Mouse (Mus musculus) liver, embryonic 12.5 days (tissue): ENCODE measurements around the gene Mcub. TPM values are rescaled to one million over a fixed set of nuclear protein-coding genes. Genes with fewer than 3 reads are reported as not detected.
A peak's percentile ranks its signal among the peaks of the same experiment; 100 is the strongest.

Source experiments
- ATAC-seq: fragments of 200-750 bp; cut with Nextera tagmentation; 2 replicates; pipeline ENCODE4 v1.8.0; 2017; ENCODE audit warnings: moderate number of reproducible peaks, mild to moderate bottlenecking, moderate library complexity
- H3K27ac ChIP-seq: fragments of 300-500 bp; sonication (generic); 2 replicates; pipeline ENCODE4 v1.5.1; 2016; ENCODE audit warnings: mild to moderate bottlenecking
- H3K27me3 ChIP-seq: fragments of 300-500 bp; sonication (generic); replicated peaks from 2 replicates; pipeline ENCODE4 v1.6.1; 2016; ENCODE audit warnings: mild to moderate bottlenecking, moderate library complexity
- H3K36me3 ChIP-seq: fragments of 300-500 bp; sonication (generic); 2 replicates; pipeline ENCODE4 v1.6.1; 2016; ENCODE audit warnings: mild to moderate bottlenecking, moderate library complexity
- H3K4me1 ChIP-seq: fragments of 300-500 bp; sonication (generic); 2 replicates; pipeline ENCODE4 v1.6.1; 2016
- H3K4me2 ChIP-seq: fragments of 300-500 bp; sonication (generic); 2 replicates; pipeline ENCODE4 v1.6.1; 2016; ENCODE audit warnings: mild to moderate bottlenecking, moderate library complexity
- H3K4me3 ChIP-seq: fragments of 300-500 bp; sonication (generic); 2 replicates; pipeline ENCODE4 v1.5.1; 2016; ENCODE audit warnings: mild to moderate bottlenecking, moderate library complexity
- H3K9ac ChIP-seq: fragments of 300-500 bp; sonication (generic); 2 replicates; pipeline ENCODE4 v1.6.1; 2016; ENCODE audit warnings: mild to moderate bottlenecking, moderate library complexity
- H3K9me3 ChIP-seq: fragments of 300-500 bp; sonication (generic); replicated peaks from 2 replicates; pipeline ENCODE4 v1.6.1; 2016; ENCODE audit warnings: mild to moderate bottlenecking, moderate library complexity
- WGBS: fragments of 180-500 bp; shearing (Covaris S2); methylation state at CpG from one replicate; pipeline ENCODE4 v1.1.7; 2016; ENCODE audit not compliant: insufficient replicate concordance; 5-methylcytosine and 5-hydroxymethylcytosine counted together
- polyA plus RNA-seq: library from polyadenylated mRNA; unstranded; fragments of >200 nt; fragmentation: Nextera tagmentation; extraction: Ambion mirVana; gene quantifications from 2 replicates; pipeline ENCODE4 v1.2.1, GENCODE M21; 2016

Mcub gene
- polyA plus RNA-seq, 1 experiment from 2014 or later: 6.6 TPM

GRCm38 (mm10) chr3:129886430-129886829, 83.6 kb downstream of the Mcub start:
- H3K9ac ChIP-seq: no peak overlapping the region
- H3K4me1 ChIP-seq: peaks cover 70% of the 10 kb centered on the region
- WGBS: 72% methylated on average over 5 of the region's 5 CpGs
- H3K36me3 ChIP-seq: peaks cover 25% of the 10 kb centered on the region
- peak overlapping the region; percentile 65 for H3K27ac ChIP-seq
- no peaks in the 10 kb centered on the region for H3K9me3 ChIP-seq
- no peaks in the 10 kb centered on the region for H3K27me3 ChIP-seq
- no peak overlapping the region for H3K4me3 ChIP-seq
- ATAC-seq: no peak
- peak overlapping the region; percentile 53 for H3K4me2 ChIP-seq

GRCm38 (mm10) chr3:129885577-129885976, 84.4 kb downstream of the Mcub start:
- no peak overlapping the region; the same call in 1 of the 2 replicates for H3K4me3 ChIP-seq
- H3K27ac ChIP-seq: peak overlapping the region; percentile 79
- H3K9me3 ChIP-seq: no peaks in the 10 kb centered on the region
- H3K27me3 ChIP-seq: no peaks in the 10 kb centered on the region
- no peak overlapping the region for H3K9ac ChIP-seq
- 34% methylated on average over 9 of the region's 9 CpGs for WGBS
- H3K4me2 ChIP-seq: peak overlapping the region; percentile 53
- H3K4me1 ChIP-seq: peaks cover 78% of the 10 kb centered on the region
- H3K36me3 ChIP-seq: peaks cover 16% of the 10 kb centered on the region
- peak; percentile 62 for ATAC-seq

DNA sequence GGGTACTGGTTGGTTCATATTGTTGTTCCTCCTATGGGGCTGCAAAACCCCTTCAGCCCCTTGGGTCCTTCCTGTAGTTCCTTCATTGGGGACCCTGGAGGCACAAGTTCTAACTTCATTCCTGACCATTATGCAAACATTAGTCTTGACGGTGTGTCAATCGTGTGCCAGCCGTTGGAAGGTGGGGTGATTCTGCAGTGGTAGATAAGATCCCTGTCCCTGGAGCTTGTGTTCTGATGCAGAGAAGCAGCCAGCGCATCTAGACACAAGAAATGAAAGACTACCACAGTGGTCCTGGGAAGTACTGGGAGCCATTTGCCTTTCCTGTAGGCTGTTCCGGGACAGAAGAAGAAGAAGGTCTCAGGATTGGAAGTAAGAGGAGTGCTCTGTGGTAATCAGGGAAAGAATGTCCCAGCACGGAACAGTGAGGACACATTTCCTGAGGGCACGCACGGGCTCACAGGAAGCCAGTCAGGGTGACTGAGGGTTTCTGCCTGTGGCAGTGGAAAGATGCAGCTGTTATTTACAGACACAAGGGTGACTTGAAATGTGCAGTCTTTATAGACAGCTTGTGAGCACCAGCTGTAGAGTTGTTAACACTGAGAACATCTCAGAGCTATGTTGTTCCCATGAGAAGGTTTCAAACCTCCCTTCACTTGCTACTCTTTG, 88.9 kb downstream of the Mcub start:
- WGBS: 18% methylated on average over 8 of the region's 8 CpGs
- H3K4me3 ChIP-seq: peak overlapping the region; percentile 53
- H3K4me1 ChIP-seq: peaks cover 82% of the 10 kb centered on the region
- peak overlapping the region; percentile 68 for H3K9ac ChIP-seq
- H3K9me3 ChIP-seq: no peaks in the 10 kb centered on the region
- peak overlapping the region; percentile 86 for H3K27ac ChIP-seq
- H3K27me3 ChIP-seq: no peaks in the 10 kb centered on the region
- no peaks in the 10 kb centered on the region for H3K36me3 ChIP-seq
- peak; percentile 76 for ATAC-seq
- peak overlapping the region; percentile 97 for H3K4me2 ChIP-seq

DNA sequence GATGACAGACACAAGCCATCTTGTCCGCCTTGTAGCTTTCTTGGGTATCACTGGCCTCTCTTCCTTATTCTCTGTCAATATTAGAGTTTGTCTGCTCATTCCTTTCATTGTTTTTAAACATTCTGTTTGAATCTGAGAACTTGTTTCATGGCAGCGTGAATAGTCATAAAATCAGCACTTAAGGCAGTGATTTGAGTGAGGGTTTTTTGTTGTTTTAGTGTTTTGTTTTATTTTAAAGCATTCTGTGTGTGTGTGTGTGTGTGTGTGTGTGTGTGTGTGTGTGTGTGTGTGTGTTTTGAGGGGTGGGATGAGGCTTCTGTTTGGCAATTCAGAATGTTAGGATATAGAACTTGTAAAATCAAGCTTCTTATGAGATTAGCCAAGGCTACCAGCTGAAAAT, 90.1 kb downstream of the Mcub start:
- peak overlapping the region; percentile 88 for H3K4me3 ChIP-seq
- WGBS: 68% methylated on average over 2 of the region's 2 CpGs
- peaks cover 71% of the 10 kb centered on the region for H3K4me1 ChIP-seq
- peaks cover 5% of the 10 kb centered on the region for H3K27me3 ChIP-seq
- peak overlapping the region; percentile 97 for H3K4me2 ChIP-seq
- peak overlapping the region; percentile 31 for H3K27ac ChIP-seq
- H3K9me3 ChIP-seq: no peaks in the 10 kb centered on the region
- H3K36me3 ChIP-seq: no peaks in the 10 kb centered on the region
- ATAC-seq: no peak
- peak overlapping the region; percentile 89 for H3K9ac ChIP-seq

- H3K27me3 ChIP-seq: peaks cover 5% of the 10 kb centered on the region
- 1% methylated on average over 20 of the region's 25 CpGs for WGBS
- H3K4me2 ChIP-seq: peak overlapping the region; percentile 97
- no peaks in the 10 kb centered on the region for H3K9me3 ChIP-seq
- 0 out of 2 replicates have a peak, but pooled peaks cover 3% of the 10 kb centered on the region for H3K36me3 ChIP-seq
- peak overlapping the region; percentile 88 for H3K4me3 ChIP-seq
- ATAC-seq: peak; percentile 36
- H3K27ac ChIP-seq: peak overlapping the region; percentile 84
- peak overlapping the region; percentile 89 for H3K9ac ChIP-seq
- peaks cover 64% of the 10 kb centered on the region for H3K4me1 ChIP-seq
Observed at GRCm38 (mm10) chr3:129879131-129879757, 90.8 kb downstream of the Mcub start.

DNA sequence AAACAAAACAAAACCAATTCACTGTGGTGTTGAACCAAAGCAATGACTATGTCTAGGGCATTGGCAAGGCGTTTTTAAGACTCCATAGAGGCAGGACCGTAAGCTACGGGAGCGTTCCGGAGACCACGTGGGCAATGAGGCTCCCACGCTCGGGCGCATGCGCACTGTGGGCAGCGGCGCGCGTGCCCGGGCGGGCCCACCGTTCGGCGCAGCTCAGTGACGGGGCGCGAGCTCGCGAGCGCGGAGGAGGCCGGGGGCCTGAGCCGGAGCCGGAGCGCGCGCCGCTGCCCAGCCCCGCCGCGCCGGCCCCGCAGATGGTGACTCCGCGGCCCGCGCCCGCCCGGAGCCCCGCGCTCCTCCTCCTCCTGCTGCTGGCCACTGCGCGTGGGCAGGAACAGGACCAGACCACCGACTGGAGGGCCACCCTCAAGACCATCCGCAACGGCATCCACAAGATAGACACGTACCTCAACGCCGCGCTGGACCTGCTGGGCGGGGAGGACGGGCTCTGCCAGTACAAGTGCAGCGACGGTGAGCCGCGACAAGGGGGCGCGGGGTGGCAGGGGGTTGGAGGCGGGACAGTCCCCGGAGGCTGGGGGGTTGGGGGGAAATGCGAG, 91.5 kb downstream of the Mcub start, which contains the start of gene Pla2g12a:
Pla2g12a (plus strand) TSS at position 202 of the 617 bp plus-strand sequence.
- Histone ChIP-seq H3K9me3 (no peaks in the 10 kb centered on the region), H3K4me2 (peak within 1 kb of the TSS; percentile 97), H3K4me3 (peak within 1 kb of the TSS; percentile 88), H3K27me3 (peaks cover 5% of the 10 kb centered on the region), H3K27ac (peak within 1 kb of the TSS; percentile 84), H3K9ac (peak within 1 kb of the TSS; percentile 89), H3K36me3 (0 out of 2 replicates have a peak, but pooled peaks cover 3% of the 10 kb centered on the region), H3K4me1 (peaks cover 57% of the 10 kb centered on the region)
- peak; percentile 79 for ATAC-seq
- WGBS: under 1% methylated on average over 54 of the region's 66 CpGs

GRCm38 (mm10) chr3:129877327-129877726, 92.7 kb downstream of the Mcub start:
- no peak for ATAC-seq
- H3K4me2 ChIP-seq: no peak overlapping the region
- H3K9me3 ChIP-seq: no peaks in the 10 kb centered on the region
- H3K36me3 ChIP-seq: 0 out of 2 replicates have a peak, but pooled peaks cover 3% of the 10 kb centered on the region
- H3K27ac ChIP-seq: no peak overlapping the region
- H3K27me3 ChIP-seq: peaks cover 5% of the 10 kb centered on the region
- 86% methylated on average over 10 of the region's 10 CpGs for WGBS
- peaks cover 45% of the 10 kb centered on the region for H3K4me1 ChIP-seq
- no peak overlapping the region for H3K9ac ChIP-seq
- no peak overlapping the region for H3K4me3 ChIP-seq

Other genes with a start within 250 kb of the Mcub start
- gene Egf, start 214.9 kb downstream of the Mcub start, polyA plus RNA-seq: 0.71 and 0.95 TPM in 2 replicates
- not detected in 2 replicates for gene Lrit3, start 166.2 kb downstream of the Mcub start, polyA plus RNA-seq
- gene Rrh, start 147.6 kb downstream of the Mcub start, polyA plus RNA-seq: 0.04 TPM in 1 of 2 replicates, not detected in the other
- gene Gar1, start 138.8 kb downstream of the Mcub start, polyA plus RNA-seq: 125 and 131 TPM in 2 replicates
- gene Cfi, start 134.3 kb downstream of the Mcub start, polyA plus RNA-seq: 86.6 and 90.7 TPM in 2 replicates
- gene Pla2g12a, start 91.6 kb downstream of the Mcub start, polyA plus RNA-seq: 107 and 112 TPM in 2 replicates
- gene Casp6, start 68.8 kb downstream of the Mcub start, polyA plus RNA-seq: 43.7 and 46.7 TPM in 2 replicates
- 15.0 and 15.2 TPM in 2 replicates for gene Sec24b, start 91.3 kb upstream of the Mcub start, polyA plus RNA-seq
- gene Col25a1, start 161.3 kb upstream of the Mcub start, polyA plus RNA-seq: 3.7 and 4.2 TPM in 2 replicates